Mouse (Mus musculus) embryonic facial prominence, embryonic 11.5 days (tissue): Measurements from ENCODE around the gene Fam222b. TPM values are rescaled to one million over a fixed set of nuclear protein-coding genes. Genes with fewer than 3 reads are reported as not detected.

Source experiments
- ATAC-seq: fragments of 200-750 bp; cut with Nextera tagmentation; replicated peaks from 2 replicates; pipeline ENCODE4 v1.8.0; 2017; ENCODE audit warnings: low read depth; ENCODE audit not compliant: insufficient number of reproducible peaks, low FRiP score, low TSS enrichment
- DNase-seq: peaks from one replicate; pipeline ENCODE4 v3.0.0-alpha.2; 2015; ENCODE audit warnings: low spot score
- H3K27ac ChIP-seq: fragments of 300-500 bp; sonication (generic); replicated peaks from 2 replicates; pipeline ENCODE4 v1.5.1; 2014; ENCODE audit warnings: mild to moderate bottlenecking, low read depth, low read length, control low read depth
- H3K27me3 ChIP-seq: fragments of 300-500 bp; sonication (generic); 2 replicates; pipeline ENCODE4 v1.6.1; 2014; ENCODE audit warnings: mild to moderate bottlenecking, low read length, moderate library complexity, mixed read lengths; ENCODE audit not compliant: control insufficient read depth, insufficient read depth
- H3K36me3 ChIP-seq: fragments of 300-500 bp; sonication (generic); replicated peaks from 2 replicates; pipeline ENCODE4 v1.6.1; 2014; ENCODE audit warnings: low read depth, mild to moderate bottlenecking, low read length, moderate library complexity, mixed read lengths; ENCODE audit not compliant: control insufficient read depth, insufficient read depth
- H3K4me1 ChIP-seq: fragments of 300-500 bp; sonication (generic); 2 replicates; pipeline ENCODE4 v1.6.1; 2014; ENCODE audit warnings: low read length, mixed read lengths; ENCODE audit not compliant: control insufficient read depth, insufficient read depth
- H3K4me2 ChIP-seq: fragments of 300-500 bp; sonication (generic); 2 replicates; pipeline ENCODE4 v1.6.1; 2014; ENCODE audit warnings: low read depth, mild to moderate bottlenecking, control low read depth, low read length, moderate library complexity
- H3K4me3 ChIP-seq: fragments of 300-500 bp; sonication (generic); 2 replicates; pipeline ENCODE4 v1.5.1; 2014; ENCODE audit warnings: low read depth, low read length, control low read depth
- H3K9ac ChIP-seq: fragments of 300-500 bp; sonication (generic); replicated peaks from 2 replicates; pipeline ENCODE4 v1.6.1; 2014; ENCODE audit warnings: mild to moderate bottlenecking, control low read depth, low read length
- H3K9me3 ChIP-seq: fragments of 300-500 bp; sonication (generic); replicated peaks from 2 replicates; pipeline ENCODE4 v1.6.1; 2016; ENCODE audit warnings: mild to moderate bottlenecking, low read length, inconsistent platforms, mixed read lengths; ENCODE audit not compliant: control insufficient read depth
- WGBS: fragments of 180-500 bp; shearing (Covaris S2); extraction: QIAGEN DNeasy Blood & Tissue Kit; methylation state at CpG from one replicate; pipeline ENCODE4 v1.1.7; 2014; 5-methylcytosine and 5-hydroxymethylcytosine counted together
- microRNA counts: library from miRNA; unstranded; fragments of <30 nt; microRNA quantifications from one replicate; lab custom pipeline; 2016
- microRNA-seq: library from miRNA; unstranded; fragments of <30 nt; microRNA quantifications from one replicate; pipeline ENCODE4, GENCODE M21; 2016; ENCODE audit warnings: borderline number of aligned reads
- polyA plus RNA-seq: library from polyadenylated mRNA; unstranded; fragments of >200 nt; fragmentation: Nextera tagmentation; extraction: Ambion mirVana; gene quantifications from 2 replicates; pipeline ENCODE4 v1.2.1, GENCODE M21; 2014

Gene Fam222b
- polyA plus RNA-seq, 1 experiment from 2014 or later: 19.0 TPM

- Histone ChIP-seq H3K27ac (no peak overlapping the region), H3K9me3 (no peaks in the 10 kb centered on the region), H3K9ac (no peak overlapping the region), H3K27me3 (no peaks in the 10 kb centered on the region), H3K4me3 (no peak overlapping the region), H3K36me3 (peaks cover 16% of the 10 kb centered on the region), H3K4me2 (no peak overlapping the region), H3K4me1 (no peaks in the 10 kb centered on the region)
- ATAC-seq (no peak), DNase-seq (no peak)
- 82% methylated on average over 13 of the region's 13 CpGs for WGBS
These were observed 111.1 kb downstream of the Fam222b start for GRCm38 (mm10) chr11:78205361-78206206.

MicroRNAs within 50 kb of the gene (microRNA counts, 519-probe panel; counts per million panel counts)
- microRNA mmu-miR-144 (lab: Ali Mortazavi, UCI) (4,421 counts per million, percentile 73 among the panel's probes with 10 or more counts), microRNA mmu-miR-451 (lab: Ali Mortazavi, UCI) (2,891 counts per million, percentile 35 among the panel's probes with 10 or more counts)

Small RNA genes lying within 50 kb of the gene (microRNA-seq; reads per million reads assigned to microRNA genes)
- 49.9 reads per million, percentile 33 among the genes with 10 or more reads in this experiment for gene Mir144
- not detected for gene Mir451a
- gene Mir451b: not detected
- not detected for gene Mir7653

Other genes starting within 250 kb of the Fam222b start
- 2.7 and 3.0 TPM in 2 replicates for gene Pipox, start 200.6 kb upstream of the Fam222b start, polyA plus RNA-seq
- 1.5 and 2.1 TPM in 2 replicates for gene Sez6, start 163.9 kb upstream of the Fam222b start, polyA plus RNA-seq
- gene Phf12, start 111.9 kb upstream of the Fam222b start, polyA plus RNA-seq: 14.5 and 16.6 TPM in 2 replicates
- gene Dhrs13, start 62.4 kb upstream of the Fam222b start, polyA plus RNA-seq: 17.3 and 19.5 TPM in 2 replicates
- gene Flot2, start 56.7 kb upstream of the Fam222b start, polyA plus RNA-seq: 40.4 and 45.7 TPM in 2 replicates
- 37.5 and 44.6 TPM in 2 replicates for gene Eral1, start 14.3 kb upstream of the Fam222b start, polyA plus RNA-seq
- 84.9 and 91.8 TPM in 2 replicates for gene Traf4, start 70.9 kb downstream of the Fam222b start, polyA plus RNA-seq
- 8.6 and 8.9 TPM in 2 replicates for gene Nek8, start 82.0 kb downstream of the Fam222b start, polyA plus RNA-seq
- 8.9 and 10.9 TPM in 2 replicates for gene Tlcd1, start 82.1 kb downstream of the Fam222b start, polyA plus RNA-seq
- 1,340 and 1,370 TPM in 2 replicates for gene Rpl23a, start 88.9 kb downstream of the Fam222b start, polyA plus RNA-seq
- gene Rab34, start 93.8 kb downstream of the Fam222b start, polyA plus RNA-seq: 139 and 140 TPM in 2 replicates
- 1.2 and 1.7 TPM in 2 replicates for gene Proca1, start 98.7 kb downstream of the Fam222b start, polyA plus RNA-seq
- 47.3 and 55.6 TPM in 2 replicates for gene Sdf2, start 151.1 kb downstream of the Fam222b start, polyA plus RNA-seq
- gene Supt6, start 151.3 kb downstream of the Fam222b start, polyA plus RNA-seq: 24.9 and 27.4 TPM in 2 replicates
- 59.7 and 66.9 TPM in 2 replicates for gene 2610507B11Rik, start 167.1 kb downstream of the Fam222b start, polyA plus RNA-seq
- 0.11 TPM in 1 of 2 replicates, not detected in the other for gene BC030499, start 196.2 kb downstream of the Fam222b start, polyA plus RNA-seq
- gene Spag5, start 206.9 kb downstream of the Fam222b start, polyA plus RNA-seq: 54.8 and 62.0 TPM in 2 replicates
- gene Aldoc, start 228.3 kb downstream of the Fam222b start, polyA plus RNA-seq: 2.7 and 4.6 TPM in 2 replicates
- gene Pigs, start 233.8 kb downstream of the Fam222b start, polyA plus RNA-seq: 55.4 and 64.0 TPM in 2 replicates
- gene Unc119, start 248.8 kb downstream of the Fam222b start, polyA plus RNA-seq: 77.0 and 84.7 TPM in 2 replicates